Mouse (Mus musculus) lung, adult 2 months (tissue): ENCODE data around the gene Gm20388.

Source experiments
- CTCF ChIP-seq: fragments of 200-500 bp; IDR thresholded peaks from 2 replicates; pipeline ENCODE4 v1.5.1; 2011; ENCODE audit warnings: mild to moderate bottlenecking, low read length, control low read depth; ENCODE audit not compliant: insufficient read depth
- POLR2A ChIP-seq: fragments of 200-500 bp; IDR thresholded peaks from 2 replicates; pipeline ENCODE4 v1.6.1; 2011; ENCODE audit warnings: low read depth, mild to moderate bottlenecking, control low read depth, low read length, borderline replicate concordance; ENCODE audit errors: extremely low read depth

DNA sequence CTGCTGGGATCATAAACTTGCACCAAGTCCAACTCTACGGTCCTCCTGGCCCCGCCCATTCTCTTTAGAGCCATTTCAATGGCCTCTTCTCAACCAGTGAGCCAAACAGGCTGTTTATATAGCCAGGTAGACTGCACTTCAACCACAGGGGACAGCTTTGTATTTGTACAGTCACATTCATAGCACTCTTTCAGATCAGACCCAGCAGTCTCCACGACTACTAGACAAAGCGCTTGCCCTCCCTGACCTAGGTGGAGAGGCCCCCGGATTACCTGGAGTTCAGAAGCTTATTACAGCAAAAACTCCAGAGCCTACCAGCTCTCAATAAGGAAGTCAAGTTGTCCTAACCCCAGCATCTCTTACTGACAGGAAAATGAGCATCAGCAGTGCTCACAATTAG, 4083.0 kb downstream of the Gm20388 start:
- no peak for TF ChIP-seq CTCF
- TF ChIP-seq POLR2A, result no peak
